ENCODE assay signal across 10 mouse cellular contexts in genomic region chr2:157558520-157558919, GRCm38 (mm10). TPM values are rescaled to one million over a fixed set of nuclear protein-coding genes. Genes with fewer than 3 reads are reported as not detected.
DNase-seq lines count a peak whose midpoint lies in the region; ATAC-seq and TF ChIP-seq lines count a peak whose summit lies in the region.
"Had no signal": no experiment of that assay in that cellular context is flagged by ENCODE, and none has a peak within 500 bp of the region (broad histone marks: within the 10 kb centered on the region; RNA-seq: fewer than 3 reads in every experiment).

No protein-coding gene starts in this region.

- 60% methylated on average over 6 of the region's 6 CpGs for WGBS in liver, postnatal 0 days (ENCODE audit: insufficient replicate concordance)

- peak; percentile 29; the same call in 1 of the 2 replicates for TF ChIP-seq CTCF in liver, postnatal 0 days (IDR thresholded peaks at IDR 0.05; ENCODE audit: low read depth)

- DNase-seq in cerebellum, adult 18-20 months: peak; percentile 43 to 45
- DNase-seq in liver, postnatal 0 days: no peak
- no peak for DNase-seq in liver
- DNase-seq in gastrocnemius, postnatal 36 days: peak; percentile 27 to 32
- peak; percentile 52 for DNase-seq in retina, embryonic 14.5 days (ENCODE audit: low spot score)
- DNase-seq in thymus, postnatal 36 days: no peak
- DNase-seq in adrenal gland, adult 2 months: no peak
- DNase-seq: layer of hippocampus, postnatal 36 days had no signal

- TF ChIP-seq EP300 in liver, postnatal 0 days (IDR thresholded peaks at IDR 0.05; ENCODE audit: low read depth): no peak

- ATAC-seq in cerebellum, adult (ENCODE audit: insufficient number of reproducible peaks, low FRiP score, low TSS enrichment): no peak
- ATAC-seq in liver, postnatal 0 days: no peak

- intact Hi-C loops in gastrocnemius, postnatal 36 days (cut with DNase I): no loop called here

- H3K4me3 ChIP-seq in liver, postnatal 0 days (ENCODE audit: low read depth, low read length): no peak overlapping the region

- peaks cover 9% of the 10 kb centered on the region for H3K27me3 ChIP-seq in liver, postnatal 0 days (ENCODE audit: insufficient read depth, low read length)
- H3K27me3 ChIP-seq: embryonic facial prominence, embryonic 12.5 days had no signal

- H3K9me3 ChIP-seq in liver, postnatal 0 days (ENCODE audit: low read length): peaks cover 3% of the 10 kb centered on the region

- no peak overlapping the region for H3K4me2 ChIP-seq in liver, postnatal 0 days (ENCODE audit: low read depth, low read length)

- no peak overlapping the region for H3K9ac ChIP-seq in liver, postnatal 0 days (replicated peaks)

- H3K4me1 ChIP-seq in liver, postnatal 0 days (ENCODE audit: insufficient read depth): 0 out of 2 replicates have a peak, but pooled peaks cover 4% of the 10 kb centered on the region

- H3K27ac ChIP-seq in liver, postnatal 0 days (ENCODE audit: low read depth): no peak overlapping the region

- no peaks in the 10 kb centered on the region for H3K36me3 ChIP-seq in liver, postnatal 0 days (replicated peaks; ENCODE audit: insufficient read depth, low read length)

RNA-seq across cellular contexts. Expression of gene Nnat, which starts 1.4 kb away (rescaled TPM):
- polyA plus RNA-seq in liver, postnatal 0 days (2015; fragmentation: Nextera tagmentation; extraction: Ambion mirVana): 6.2 and 6.6 TPM in 2 replicates
- 1 to 10 TPM in 1 of 2 experiments, under 1 TPM in 1; 0.84 to 1.9 TPM for total RNA-seq in gastrocnemius, postnatal 36 days (2021)
- total RNA-seq in adrenal gland, adult 2 months (2021): 10 to 100 TPM; 32.4 to 94.3 TPM
- 111 and 203 TPM in 2 replicates for polyA plus RNA-seq in adrenal gland, adult 2 months (2012; rRNA removed)

RNA-seq across cellular contexts. Expression of gene Blcap, which starts 12.6 kb away (rescaled TPM):
- polyA plus RNA-seq in liver, postnatal 0 days (2015; fragmentation: Nextera tagmentation; extraction: Ambion mirVana): 12.5 and 13.3 TPM in 2 replicates
- total RNA-seq in gastrocnemius, postnatal 36 days (2021): 10 to 100 TPM; 25.4 to 25.6 TPM
- 10 to 100 TPM; 66.3 to 98.1 TPM for total RNA-seq in adrenal gland, adult 2 months (2021)
- polyA plus RNA-seq in adrenal gland, adult 2 months (2012; rRNA removed): 42.8 and 47.8 TPM in 2 replicates

Comparison
In these comparisons a context has a peak if more than half of its experiments do, and no peak if none do; other contexts are left out.
1. DNase-seq: peak in cerebellum, adult 18-20 months (2 of 2), gastrocnemius, postnatal 36 days (2 of 2) and retina, embryonic 14.5 days (single experiment); none in liver, postnatal 0 days (single experiment), liver (single experiment), thymus, postnatal 36 days (0 of 2) and adrenal gland, adult 2 months (single experiment).
2. RNA of gene Nnat, which starts 1.4 kb away (total RNA-seq): 32.4 to 94.3 TPM in adrenal gland, adult 2 months; 0.84 to 1.9 TPM in gastrocnemius, postnatal 36 days; every median in the first group is over 10 times any median in the second.